Mouse (Mus musculus) cerebellum, adult 2 months (tissue): ENCODE results near the gene 4430402I18Rik. TPM values are rescaled to one million over a fixed set of nuclear protein-coding genes. Genes with fewer than 3 reads are reported as not detected.

Experiments used
- DNase-seq, 2 experiments: peaks; one replicate each; pipeline ENCODE4 v3.0.0; 2021
- H3K27ac ChIP-seq: fragments of 200-500 bp; 2 replicates; pipeline ENCODE4 v1.5.1; 2012; ENCODE audit warnings: low read length, control low read depth, inconsistent platforms; ENCODE audit not compliant: insufficient read depth
- H3K27me3 ChIP-seq: fragments of 200-500 bp; 2 replicates; pipeline ENCODE4 v1.6.1; 2012; ENCODE audit warnings: inconsistent platforms, mild to moderate bottlenecking, low read length, moderate library complexity; ENCODE audit not compliant: control insufficient read depth, insufficient read depth
- H3K4me1 ChIP-seq: fragments of 200-500 bp; 2 replicates; pipeline ENCODE4 v1.6.1; 2011; ENCODE audit warnings: low read length; ENCODE audit not compliant: control insufficient read depth, insufficient read depth
- H3K4me3 ChIP-seq: fragments of 200-500 bp; replicated peaks from 2 replicates; pipeline ENCODE3; 2011; ENCODE audit warnings: mild to moderate bottlenecking, low read depth, low read length, control low read depth; ENCODE audit not compliant: insufficient read depth
- CTCF ChIP-seq: fragments of 200-500 bp; IDR thresholded peaks from 2 replicates; pipeline ENCODE4 v1.5.1; 2011; ENCODE audit warnings: low read depth, mild to moderate bottlenecking, control low read depth, low read length, moderate library complexity, borderline replicate concordance; ENCODE audit not compliant: insufficient read depth
- POLR2A ChIP-seq: fragments of 200-500 bp; IDR thresholded peaks from 2 replicates; pipeline ENCODE4 v1.6.1; 2011; ENCODE audit warnings: low read length, control low read depth, borderline replicate concordance; ENCODE audit not compliant: insufficient read depth
- WGBS: fragments of 180-500 bp; shearing (Covaris S2); methylation state at CpG from one replicate; pipeline ENCODE4 v1.1.7; 2018; 5-methylcytosine and 5-hydroxymethylcytosine counted together
- polyA plus RNA-seq: library from polyadenylated mRNA; depleted of rRNA; stranded (reverse); fragments of >200 nt; gene quantifications from 2 replicates; pipeline ENCODE4 v1.2.3, GENCODE M21; 2012

Gene 4430402I18Rik
- polyA plus RNA-seq, 1 experiment: 4.5 TPM

GRCm38 (mm10) chr19:28990194-28990589 is 22.6 kb upstream of the 4430402I18Rik start, which contains the start of gene Cdc37l1:
Cdc37l1 (plus strand) TSS chr19:28990352.
- H3K27ac ChIP-seq: peak within 1 kb of the TSS; percentile 48
- WGBS: under 1% methylated on average over 37 of the region's 37 CpGs
- peak within 1 kb of the TSS; percentile 83 for H3K4me3 ChIP-seq
- TF ChIP-seq CTCF (no peak), POLR2A (peak; percentile 74; the same call in 1 of the 2 replicates)
- peaks cover 14% of the 10 kb centered on the region; the same call in 1 of the 2 replicates for H3K4me1 ChIP-seq
- H3K27me3 ChIP-seq: no peaks in the 10 kb centered on the region
- DNase-seq: peak; percentile 97

GRCm38 (mm10) chr19:28989515-28989914 is 21.9 kb upstream of the 4430402I18Rik start:
- 73% methylated on average over 8 of the region's 8 CpGs for WGBS
- no peak overlapping the region for H3K27ac ChIP-seq

GRCm38 (mm10) chr19:28982617-28983016 is 15.0 kb upstream of the 4430402I18Rik start:
- Histone ChIP-seq H3K4me1 (no peaks in the 10 kb centered on the region), H3K27me3 (no peaks in the 10 kb centered on the region; the same call in 1 of the 2 replicates), H3K27ac (no peak overlapping the region), H3K4me3 (no peak overlapping the region)
- TF ChIP-seq POLR2A: no peak
- WGBS: 85% methylated on average over 7 of the region's 7 CpGs
- no peak for DNase-seq

More at GRCm38 (mm10) chr19:28989515-28989914, 21.9 kb upstream of the 4430402I18Rik start:
- Histone ChIP-seq H3K27me3 (no peaks in the 10 kb centered on the region), H3K4me3 (no peak overlapping the region), H3K4me1 (peaks cover 10% of the 10 kb centered on the region; the same call in 1 of the 2 replicates)
- no peak for TF ChIP-seq POLR2A
- TF ChIP-seq CTCF: no peak
- no peak for DNase-seq

GRCm38 (mm10) chr19:28974862-28975611 is 7.4 kb upstream of the 4430402I18Rik start:
- Histone ChIP-seq H3K27ac (no peak overlapping the region), H3K27me3 (no peaks in the 10 kb centered on the region), H3K4me1 (no peaks in the 10 kb centered on the region), H3K4me3 (peak overlapping the region; percentile 57)
- DNase-seq: peak; percentile 70 to 73
- TF ChIP-seq POLR2A: no peak
- TF ChIP-seq CTCF: peak; percentile 51; the same call in 1 of the 2 replicates
- WGBS: 9% methylated on average over 35 of the region's 35 CpGs

- Histone ChIP-seq H3K27me3 (no peaks in the 10 kb centered on the region), H3K4me3 (no peak overlapping the region), H3K4me1 (peaks cover 4% of the 10 kb centered on the region; the same call in 1 of the 2 replicates), H3K27ac (no peak overlapping the region)
- 91% methylated on average over 11 of the region's 11 CpGs for WGBS
- TF ChIP-seq CTCF: no peak
- TF ChIP-seq POLR2A: no peak
- DNase-seq: no peak
Observed at GRCm38 (mm10) chr19:28970251-28970650, 2.7 kb upstream of the 4430402I18Rik start.

GRCm38 (mm10) chr19:28969231-28969630 is 1.6 kb upstream of the 4430402I18Rik start:
- DNase-seq: no peak
- Histone ChIP-seq H3K4me1 (peaks cover 4% of the 10 kb centered on the region; the same call in 1 of the 2 replicates), H3K27ac (no peak overlapping the region), H3K4me3 (no peak overlapping the region), H3K27me3 (no peaks in the 10 kb centered on the region)
- WGBS: 89% methylated on average over 5 of the region's 5 CpGs
- no peak for TF ChIP-seq POLR2A
- no peak for TF ChIP-seq CTCF

GRCm38 (mm10) chr19:28968178-28968577 is 578 bp upstream of the 4430402I18Rik start:
- Histone ChIP-seq H3K27me3 (no peaks in the 10 kb centered on the region), H3K27ac (no peak overlapping the region), H3K4me1 (peaks cover 4% of the 10 kb centered on the region; the same call in 1 of the 2 replicates), H3K4me3 (no peak overlapping the region)
- TF ChIP-seq CTCF (no peak), POLR2A (no peak)
- whole genome bisulfite sequencing: 56% methylated on average over 4 of the region's 4 CpGs
- DNase-seq: no peak

GRCm38 (mm10) chr19:28964552-28964903 is 3.1 kb downstream of the 4430402I18Rik start:
- WGBS: 3% methylated on average over 16 of the region's 16 CpGs
- DNase-seq: no peak
- H3K27me3 ChIP-seq: no peaks in the 10 kb centered on the region
- H3K4me3 ChIP-seq: peak overlapping the region; percentile 83
- H3K4me1 ChIP-seq: peaks cover 4% of the 10 kb centered on the region; the same call in 1 of the 2 replicates
- H3K27ac ChIP-seq: peak overlapping the region; percentile 94; the same call in 1 of the 2 replicates
- TF ChIP-seq POLR2A (no peak), CTCF (no peak)
